Mouse (Mus musculus) lung, postnatal 36 days (tissue): ENCODE measurements at regions not wholly inside any gene's neighbourhood (a gene's known extent, or its start where the extent isn't known, plus 50 kb on each side); places are given as distances from the start of the nearest gene placed in this dataset.

ENCODE experiments used
- DNase-seq: peaks from one replicate; pipeline ENCODE4 v3.0.0; 2022; ENCODE audit warnings: mixed read lengths

DNA sequence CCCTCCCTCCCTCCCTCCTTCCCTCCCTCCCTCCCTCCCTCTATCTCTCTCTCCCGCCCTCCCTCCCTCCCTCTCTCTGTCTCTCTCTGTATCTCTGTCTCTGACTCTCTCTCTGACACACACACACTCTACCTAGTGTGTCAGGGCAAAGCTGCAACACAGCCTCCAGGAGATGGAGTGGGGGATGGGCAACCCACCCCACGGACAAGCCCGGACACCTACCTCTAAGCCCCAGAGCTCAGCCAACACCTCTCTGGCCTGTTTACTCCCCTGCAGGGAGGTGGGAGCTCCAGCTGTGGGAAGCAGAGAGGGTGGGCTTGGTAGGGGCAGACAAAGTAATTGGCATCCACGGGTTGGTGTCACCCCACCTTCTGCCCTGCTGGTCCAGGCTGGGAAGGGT, 109.7 kb upstream of the Lhx1 start:
- no peak for DNase-seq

DNA sequence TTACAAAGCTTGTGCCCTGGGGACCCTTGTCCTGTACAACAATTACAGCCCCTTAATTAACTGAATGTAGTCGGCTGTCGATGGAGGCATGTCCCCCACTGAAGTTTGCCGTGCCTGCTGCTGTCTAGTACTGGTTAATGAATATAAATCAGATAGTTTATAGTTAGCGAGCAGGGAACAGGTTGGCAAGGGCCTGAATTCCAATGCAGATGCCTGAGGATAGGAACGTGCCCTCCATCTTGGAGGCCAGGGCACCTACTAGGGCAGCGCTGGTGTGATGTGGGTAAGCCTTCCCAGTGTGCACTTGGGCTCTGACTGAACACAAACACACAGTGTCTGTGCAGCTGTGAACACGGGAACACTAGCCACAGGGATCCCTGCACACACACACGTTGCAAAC, 108.0 kb upstream of the Lhx1 start:
- DNase-seq, result no peak

DNA sequence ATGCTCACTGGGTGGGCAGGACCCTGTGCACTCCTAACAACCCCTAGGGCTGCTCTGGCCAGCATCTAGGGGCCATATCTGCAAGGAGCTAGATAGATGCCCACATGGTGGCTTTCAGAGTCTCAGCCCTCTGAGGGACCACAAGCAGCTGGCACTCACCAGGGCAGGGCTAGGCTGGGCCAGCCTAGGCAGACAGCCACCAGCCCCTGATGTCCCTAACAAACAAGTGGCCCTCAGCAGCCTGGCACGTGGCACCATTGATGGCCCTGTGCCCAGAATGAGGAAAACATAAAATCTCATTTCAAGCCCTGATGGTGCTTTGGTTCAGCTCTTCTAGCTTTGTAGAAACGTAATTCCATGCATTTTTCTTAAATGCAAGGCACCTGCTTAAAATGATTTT, 102.8 kb upstream of the Lhx1 start:
- DNase-seq, result no peak

DNA sequence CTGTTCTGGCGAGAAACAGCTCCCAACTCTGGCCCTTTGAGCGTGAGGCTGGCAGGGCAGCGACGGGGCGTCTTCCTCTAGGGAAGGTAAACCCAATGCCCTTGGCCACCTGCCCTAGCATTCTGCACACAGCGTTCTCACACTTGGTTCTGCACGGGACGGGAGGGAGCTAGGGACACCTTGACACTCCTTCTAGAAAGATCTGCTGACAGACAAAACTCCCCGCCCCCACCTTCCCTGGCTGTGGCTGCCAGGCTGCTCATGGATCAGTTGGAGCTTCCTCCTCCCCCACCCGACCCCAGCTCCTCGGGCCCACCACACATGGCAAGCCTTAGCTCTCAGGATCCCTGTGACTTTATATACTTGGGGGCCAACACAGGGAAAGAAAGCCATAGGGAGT, 102.3 kb upstream of the Lhx1 start:
- no peak for DNase-seq

DNA sequence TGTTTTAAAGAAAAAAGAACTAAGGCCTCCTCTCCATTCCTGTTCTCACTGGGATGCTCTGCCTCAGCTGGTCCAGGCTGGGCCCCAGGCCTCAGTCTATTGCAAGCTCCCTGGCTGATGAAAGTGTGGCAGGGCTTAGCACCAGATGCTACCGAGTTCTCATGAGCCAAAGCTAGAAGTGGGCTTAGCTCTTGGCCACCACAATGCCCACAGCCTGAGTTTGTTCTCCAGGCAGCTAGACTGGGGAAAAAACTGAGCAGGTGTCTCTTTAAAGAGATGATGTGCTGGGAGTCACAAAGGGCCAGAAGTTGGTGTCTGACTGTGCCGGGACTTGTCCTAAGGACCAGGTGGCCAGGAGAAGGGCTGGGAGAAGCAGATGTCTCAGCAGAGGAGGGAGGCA, 101.9 kb upstream of the Lhx1 start:
- no peak for DNase-seq

DNA sequence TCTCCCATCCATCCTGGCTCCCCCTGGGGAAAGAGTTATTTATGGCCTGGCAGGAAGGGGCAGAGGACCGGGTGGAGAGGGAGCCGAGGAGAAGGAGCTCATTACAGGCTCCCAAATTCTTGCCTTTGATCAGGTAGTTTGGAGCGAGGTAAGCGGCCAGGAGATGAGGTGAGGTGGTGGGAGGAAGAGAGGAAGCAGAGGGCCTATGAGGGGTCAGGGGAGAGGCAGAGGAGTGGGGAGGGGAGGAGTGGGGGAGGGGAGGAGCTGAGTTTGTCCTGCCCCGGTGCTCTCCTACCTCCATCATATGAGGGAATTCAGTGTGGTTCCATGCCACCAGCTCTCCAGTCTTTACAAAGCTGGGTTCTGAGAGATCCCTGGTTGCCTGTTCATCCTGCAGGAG, 98.8 kb upstream of the Lhx1 start:
- no peak for DNase-seq

DNA sequence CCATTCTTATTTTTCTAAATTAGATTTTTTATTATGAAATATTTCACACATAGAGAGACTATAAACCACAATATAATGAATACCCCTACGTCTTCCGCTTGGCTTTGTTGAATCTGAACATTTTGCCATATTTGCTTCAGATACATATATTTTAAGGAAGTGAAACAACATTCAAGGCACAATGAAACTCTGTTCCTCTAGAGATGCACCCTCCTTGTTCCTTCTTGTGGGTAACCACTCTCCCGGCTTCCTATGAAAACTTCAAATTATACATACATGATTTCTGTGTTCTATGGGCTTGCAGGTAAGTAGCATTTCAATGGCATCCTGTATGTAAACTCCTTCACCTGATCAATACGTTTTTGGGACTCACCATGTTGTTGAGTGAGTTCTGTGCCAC, 94.4 kb upstream of the Lhx1 start:
- peak; percentile 16 for DNase-seq

DNA sequence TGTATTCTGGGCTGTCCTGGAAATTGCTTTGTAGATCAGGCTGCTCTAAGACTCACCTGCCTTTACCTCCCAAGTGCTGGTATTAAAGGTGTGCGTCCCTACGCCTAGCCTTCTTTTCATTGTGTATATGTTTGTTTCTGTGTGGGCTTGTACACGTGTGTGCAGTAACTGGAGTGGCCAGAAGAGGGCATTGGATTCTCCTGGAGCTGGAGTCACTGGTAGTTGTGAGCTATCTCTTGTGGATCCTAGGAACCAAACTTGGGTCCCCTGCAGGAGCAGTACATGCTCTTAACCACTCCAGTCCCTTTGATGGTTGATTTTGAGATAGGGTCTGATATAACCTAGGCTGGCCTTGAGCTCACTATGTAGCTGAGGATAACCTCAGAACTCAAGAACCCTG, 93.2 kb upstream of the Lhx1 start:
- DNase-seq, result no peak

DNA sequence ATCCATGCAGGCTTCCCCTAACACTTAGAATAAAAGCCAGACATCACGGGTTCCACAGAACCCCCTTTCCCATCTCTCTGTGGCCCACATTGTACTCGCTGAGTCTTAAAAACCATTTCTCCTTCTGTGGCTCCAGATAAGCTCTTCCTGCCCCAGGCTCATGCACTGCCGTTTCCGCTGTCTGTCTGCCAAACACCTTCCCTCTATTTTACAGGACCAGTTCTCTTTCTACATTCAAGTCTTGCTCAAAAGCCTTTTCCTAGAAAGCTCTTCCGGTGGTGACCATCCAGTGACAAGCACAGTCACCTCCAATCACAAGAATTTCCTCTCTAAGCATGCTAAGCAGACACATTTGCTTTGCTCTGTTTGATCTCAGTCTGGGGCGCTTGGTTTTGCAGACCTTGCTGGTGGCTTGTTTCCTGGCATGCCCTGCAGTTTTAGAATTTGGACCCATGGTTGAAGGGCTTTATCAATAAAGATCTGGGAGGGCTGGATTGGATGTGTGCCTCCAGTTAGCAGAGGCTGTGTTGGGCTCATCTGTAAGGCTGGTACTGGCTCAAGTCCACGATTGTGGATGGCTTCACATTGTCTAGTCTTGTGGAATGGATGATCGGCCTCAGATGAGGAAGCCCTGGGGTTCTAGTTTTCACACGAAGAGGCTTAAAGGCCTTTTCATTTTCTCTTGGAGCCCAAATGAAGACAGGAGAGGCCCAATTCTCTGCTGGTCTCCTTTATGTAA, 87.8 kb upstream of the Lhx1 start:
- DNase-seq, result no peak

DNA sequence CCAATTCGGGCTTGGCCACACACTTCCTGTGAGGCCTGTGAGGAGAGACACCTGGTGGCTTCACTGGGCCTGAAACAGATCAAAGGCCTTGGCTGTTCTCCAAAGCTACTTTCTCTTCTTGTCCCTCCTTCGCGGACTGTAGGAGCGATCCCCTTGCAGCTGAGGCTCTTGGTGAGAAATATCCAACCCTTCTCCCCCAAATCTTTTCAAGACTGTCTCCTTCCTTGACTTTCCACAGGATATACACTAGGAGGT, 86.2 kb upstream of the Lhx1 start:
- DNase-seq, result no peak

DNA sequence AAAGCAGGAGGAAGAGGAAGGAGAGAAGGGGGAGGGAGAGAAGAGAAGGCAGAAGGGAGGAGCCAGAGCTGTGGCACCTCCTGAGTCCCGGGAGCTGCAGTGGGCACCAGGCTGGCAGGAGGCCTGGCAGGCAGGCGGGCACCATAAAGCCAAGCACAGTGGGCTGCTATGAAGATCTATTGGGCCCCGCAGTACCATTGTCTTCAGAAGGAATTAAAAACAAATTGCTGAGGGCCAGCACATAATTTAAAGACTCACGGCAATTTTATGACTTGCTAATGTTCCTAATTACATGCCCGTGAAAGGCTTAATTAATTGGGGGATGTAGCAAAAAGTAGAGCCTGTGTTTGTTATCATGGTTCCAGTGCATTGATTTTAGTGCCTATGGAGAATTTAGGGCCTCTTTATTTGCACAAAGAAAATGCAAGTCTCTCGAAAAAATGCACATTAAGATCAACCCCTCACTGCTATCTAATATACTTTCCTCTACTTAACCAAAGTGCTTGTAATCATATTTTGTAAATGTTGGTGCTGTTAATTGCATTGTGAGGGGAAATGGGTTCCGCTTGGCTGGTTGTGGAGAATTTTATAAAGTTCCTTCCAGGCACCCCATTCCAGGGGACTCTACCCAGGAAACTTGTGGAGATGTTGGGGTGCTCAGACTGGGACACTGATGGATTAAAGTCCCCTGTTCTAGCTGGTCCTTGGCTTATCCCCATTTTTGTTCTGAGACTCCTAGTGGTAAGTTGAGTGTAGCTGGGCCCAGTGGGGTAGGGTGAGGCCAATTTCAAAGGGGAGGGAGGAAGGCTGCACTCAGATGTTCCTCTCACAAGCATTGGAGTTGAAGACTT, 85.7 kb upstream of the Lhx1 start:
- DNase-seq, result no peak

DNA sequence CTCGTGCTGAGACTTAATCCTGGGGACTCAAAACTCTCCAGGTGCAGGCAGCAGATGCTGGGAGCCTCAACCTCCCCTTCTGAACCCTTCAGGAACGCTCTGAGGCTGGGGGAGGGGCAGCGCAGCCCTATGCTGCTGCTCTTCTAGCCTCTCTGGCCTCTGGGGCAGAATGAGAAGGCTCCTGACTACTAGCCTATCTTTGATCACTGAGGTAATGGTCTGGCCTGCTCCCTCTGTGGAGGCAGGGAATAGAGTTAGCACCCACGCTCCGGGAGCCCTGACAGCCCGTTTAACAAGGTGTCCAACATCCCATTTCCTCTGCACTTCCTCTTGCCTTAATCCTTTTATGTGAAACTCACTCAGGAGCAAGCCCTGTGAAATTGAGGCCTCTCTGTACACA, 79.4 kb upstream of the Lhx1 start:
- no peak for DNase-seq

DNA sequence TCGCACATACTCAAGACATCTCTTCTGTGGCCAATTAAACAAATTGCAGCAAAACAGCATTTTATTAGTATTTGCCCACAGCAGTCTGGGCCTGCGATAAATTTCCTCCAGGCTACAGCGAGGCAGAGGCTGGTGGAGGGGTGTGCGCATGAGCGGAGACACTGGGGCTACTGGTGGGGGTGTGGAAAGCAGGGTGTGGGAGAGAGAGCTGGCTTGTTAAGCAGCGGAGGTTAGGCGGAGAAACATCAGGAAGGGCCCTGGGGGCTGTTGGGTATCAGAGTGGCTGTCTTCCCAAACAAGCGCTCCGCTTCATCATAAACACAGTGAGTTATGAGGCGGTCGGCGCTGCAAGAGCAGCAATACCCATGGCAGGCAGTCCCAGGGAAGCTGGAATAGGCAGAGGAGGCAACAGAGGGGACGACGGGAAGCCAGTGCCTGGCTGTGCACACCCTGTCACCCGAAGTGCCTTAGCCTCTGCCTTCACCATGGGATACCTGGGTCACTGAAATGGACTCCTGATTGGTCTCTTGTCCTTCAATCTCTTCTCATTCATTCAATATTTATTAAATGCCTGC, 74.0 kb upstream of the Lhx1 start:
- DNase-seq, result no peak

DNA sequence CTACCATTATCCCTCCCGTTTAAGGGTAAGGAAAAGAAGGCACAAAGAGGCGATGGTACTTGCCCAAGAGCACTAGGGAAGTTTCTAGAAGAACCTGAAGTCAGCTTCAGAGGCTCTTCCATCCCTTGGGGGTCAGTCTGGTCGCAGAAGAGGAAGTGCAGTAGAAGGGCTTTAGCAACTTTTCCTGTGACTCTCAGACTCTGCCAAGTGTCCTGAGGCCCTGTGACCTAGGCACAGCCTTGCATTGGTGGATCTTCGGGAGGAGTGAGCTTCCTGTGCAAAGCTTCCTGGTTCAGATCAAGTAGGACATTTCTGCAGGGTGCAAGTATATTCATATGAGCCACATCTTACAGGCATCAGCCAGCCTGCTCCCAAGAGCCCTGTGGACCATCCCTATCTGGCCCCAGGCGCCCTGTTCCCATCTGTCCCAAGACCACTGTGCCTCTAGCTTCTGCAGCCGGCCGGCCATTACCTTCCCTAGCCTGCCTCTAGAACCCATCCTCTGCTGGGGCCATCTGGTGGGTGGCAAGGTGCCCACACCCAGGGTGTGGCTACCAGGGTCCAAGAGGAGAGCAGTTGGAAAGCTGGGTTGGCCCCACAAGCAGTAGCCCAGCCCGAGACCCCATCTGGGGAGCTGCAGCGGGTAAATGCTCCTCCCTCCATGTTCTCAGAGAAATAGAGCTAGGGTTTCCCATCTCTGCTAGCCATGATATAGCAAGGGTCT, 72.4 kb upstream of the Lhx1 start:
- DNase-seq, result peak; percentile 40

DNA sequence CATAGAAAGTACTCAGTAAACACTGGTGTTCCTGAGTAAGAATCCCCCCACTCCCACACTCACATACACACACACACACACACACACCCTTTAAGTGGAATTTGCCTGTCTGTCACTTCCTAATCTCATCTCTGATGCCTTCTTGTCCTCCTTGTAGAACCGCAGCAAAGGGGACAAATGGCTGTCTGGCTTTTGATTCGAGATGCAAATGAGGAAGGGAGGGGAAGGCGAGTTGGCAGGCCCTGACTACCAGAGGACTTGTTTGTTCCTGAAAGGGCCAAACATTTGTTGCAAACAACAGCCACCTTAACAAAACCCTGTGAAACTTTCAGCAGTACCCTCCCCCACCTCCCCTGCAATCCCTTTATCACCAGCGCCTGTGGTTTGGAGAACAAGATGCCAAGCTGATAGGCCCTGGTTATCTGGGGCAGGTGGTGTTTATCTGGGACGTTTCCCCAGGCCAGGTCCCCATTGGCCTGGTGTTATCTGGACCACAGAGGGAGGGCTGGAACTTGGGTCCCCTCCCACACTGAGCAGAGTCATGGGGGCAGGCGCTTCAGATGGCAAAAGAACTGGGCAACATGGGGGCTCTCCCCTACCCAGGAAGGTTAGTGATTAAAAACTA, 67.5 kb upstream of the Lhx1 start:
- no peak for DNase-seq

DNA sequence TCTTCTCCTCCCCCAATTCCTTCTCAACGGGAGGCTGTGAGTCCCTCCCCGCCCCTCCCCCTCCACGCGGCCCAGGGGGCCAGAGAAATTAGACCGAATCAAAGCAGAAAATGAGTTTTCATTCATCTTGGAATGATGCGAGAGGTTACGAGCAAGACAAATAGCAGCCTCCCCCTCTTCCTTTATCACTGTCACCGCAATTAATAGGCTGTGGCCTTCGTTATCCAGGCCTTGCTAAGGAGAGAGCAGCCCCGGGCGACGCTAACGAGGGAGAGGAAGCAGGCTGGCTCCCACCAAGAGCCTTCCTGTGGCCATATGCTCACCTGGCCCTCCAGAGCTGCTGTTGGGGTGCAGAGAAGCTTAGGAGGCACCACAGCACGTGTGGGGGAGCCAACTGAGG, 61.8 kb upstream of the Lhx1 start:
- no peak for DNase-seq

DNA sequence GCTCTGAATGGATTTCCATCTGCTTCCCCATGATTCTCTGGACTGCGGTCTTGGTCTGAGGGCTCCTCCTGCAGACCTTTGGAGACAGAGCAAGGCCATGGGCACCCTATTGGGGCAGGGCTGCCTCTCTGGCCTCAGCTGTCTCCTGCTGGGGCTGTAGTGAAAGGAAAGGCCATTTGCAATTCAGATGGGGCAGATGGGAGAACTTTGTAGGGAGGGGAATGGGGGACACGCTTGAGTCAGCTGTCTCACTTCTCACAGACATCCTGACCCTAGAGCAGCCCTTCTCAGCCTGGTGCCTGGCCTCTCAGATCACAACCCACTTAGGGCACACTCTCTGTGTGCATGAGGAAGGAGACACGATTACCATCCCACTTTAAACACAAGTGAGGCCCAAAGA, 60.3 kb upstream of the Lhx1 start:
- DNase-seq, result no peak

DNA sequence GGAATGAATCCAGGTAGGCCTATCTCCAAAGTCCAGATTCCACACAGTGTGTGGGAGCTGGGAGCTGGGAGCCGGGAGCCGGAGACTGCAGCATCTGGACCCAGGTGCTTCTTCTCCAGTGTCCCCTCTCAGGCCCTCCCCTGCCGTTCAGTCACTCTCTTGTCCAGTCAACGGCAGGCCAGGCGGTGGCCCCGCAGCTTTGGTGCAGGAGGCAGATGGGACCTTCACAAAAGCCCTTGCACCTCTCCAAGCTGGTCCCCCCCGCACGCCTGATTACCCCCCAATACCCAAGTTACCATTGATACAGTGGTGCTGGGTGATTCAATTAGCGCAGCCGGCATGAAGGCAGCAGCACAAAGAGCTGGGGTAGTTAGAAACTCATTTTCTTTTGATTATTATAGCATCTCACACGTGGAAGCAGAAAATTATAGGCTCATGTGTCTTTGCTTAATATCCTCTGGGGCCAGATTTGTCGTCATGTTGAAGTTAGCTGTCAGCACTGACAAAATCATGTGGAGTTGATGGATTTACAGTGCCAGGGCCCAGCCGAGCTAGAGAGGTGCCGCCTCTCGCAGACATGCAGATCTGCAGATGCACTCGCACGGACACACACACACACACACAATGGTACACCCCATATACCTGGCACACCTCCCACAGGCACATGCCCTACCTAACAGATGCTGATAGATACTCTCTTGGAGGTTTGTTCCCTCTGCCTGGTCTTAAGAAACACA, 53.6 kb upstream of the Lhx1 start:
- no peak for DNase-seq
